Mouse (Mus musculus) ES-E14 (cell line): Measurements from ENCODE around the gene Rap2a.

Experiments used
- CHD2 ChIP-seq: IDR thresholded peaks from 2 replicates; pipeline ENCODE4 v1.6.1; 2014; ENCODE audit warnings: mild to moderate bottlenecking, low read depth, low read length, inconsistent platforms
- HCFC1 ChIP-seq: IDR thresholded peaks from 2 replicates; pipeline ENCODE4 v1.6.1; 2012; ENCODE audit warnings: low read length, inconsistent platforms, borderline replicate concordance; ENCODE audit not compliant: insufficient read depth
- MAFK ChIP-seq: IDR thresholded peaks from 2 replicates; pipeline ENCODE4 v1.6.1; 2014; ENCODE audit warnings: mild to moderate bottlenecking, low read depth, low read length, inconsistent platforms; ENCODE audit not compliant: insufficient read depth
- ZC3H11A ChIP-seq: IDR thresholded peaks from 2 replicates; pipeline ENCODE4 v1.6.1; 2012; ENCODE audit warnings: low read depth, mild to moderate bottlenecking, inconsistent platforms, low read length, borderline replicate concordance
- ZNF384 ChIP-seq: IDR thresholded peaks from 2 replicates; pipeline ENCODE4 v1.6.1; 2012; ENCODE audit warnings: low read depth, low read length, inconsistent platforms

- TF ChIP-seq HCFC1 (no peak), ZNF384 (no peak), CHD2 (no peak), ZC3H11A (no peak), MAFK (no peak)
Measured at GRCm38 (mm10) chr14:120539128-120539527, 60.9 kb downstream of the Rap2a start.
